Mouse (Mus musculus): Measurements from ENCODE around the gene Dusp15. TPM values are rescaled to one million over a fixed set of nuclear protein-coding genes. Genes with fewer than 3 reads are reported as not detected.

Dusp15 gene
- 10 to 100 TPM; 16.2 to 18.2 TPM for total RNA-seq (2021)
- long read RNA-seq, experiment 1, partial matches to known transcripts = 0 of 7 reads
- long read RNA-seq, experiment 1, other reads (novel, unspliced or antisense) = 1 of 7 reads
- long read RNA-seq, experiment 2, partial matches to known transcripts = 0 of 4 reads
- long read RNA-seq, experiment 2, other reads (novel, unspliced or antisense) = 1 of 4 reads

DNA sequence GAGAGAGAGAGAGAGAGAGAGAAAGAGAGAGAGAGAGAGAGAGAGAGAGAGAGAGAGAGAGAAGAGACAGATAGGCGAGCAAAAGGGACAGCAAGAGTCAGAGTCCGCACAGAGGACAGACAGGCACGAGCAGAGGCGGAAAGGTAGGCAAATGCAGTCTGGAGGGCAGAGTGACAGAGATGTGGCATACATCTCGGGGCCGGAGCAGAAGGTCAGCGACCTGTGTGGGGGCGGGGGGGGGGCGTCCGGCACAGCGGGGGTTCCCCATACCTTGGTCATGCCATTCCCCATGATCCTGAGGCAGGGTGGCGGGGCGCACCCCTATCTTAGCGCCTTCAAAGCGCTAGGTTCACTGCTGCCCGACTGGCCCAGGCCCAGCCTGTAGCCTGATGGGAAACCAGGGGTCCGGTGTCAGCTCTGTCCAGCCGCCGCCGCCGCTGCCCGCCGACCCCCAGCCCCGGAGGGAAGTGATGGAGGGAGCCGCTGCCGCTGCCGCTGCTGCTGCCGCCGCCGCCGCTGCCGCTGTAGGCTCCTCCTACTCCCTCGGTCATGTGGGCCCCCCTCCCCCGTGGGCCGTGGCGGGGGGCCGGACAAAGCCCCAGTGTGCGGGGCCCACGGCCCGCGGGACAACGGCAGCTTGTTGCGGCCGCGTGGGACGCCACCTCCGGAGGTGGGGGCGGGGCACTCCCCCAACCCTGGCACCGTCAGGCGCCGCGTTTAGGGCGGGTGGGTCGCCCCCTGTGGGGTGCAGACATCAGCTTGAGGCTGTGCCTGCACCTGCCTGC lies at the start of gene Dusp15:
Dusp15 (minus strand) TSS at position 634 of the 785 bp plus-strand sequence.
- DNase-seq (ENCODE audit: low spot score in 2 of 2) = peak; percentile 60 to 64

DNA sequence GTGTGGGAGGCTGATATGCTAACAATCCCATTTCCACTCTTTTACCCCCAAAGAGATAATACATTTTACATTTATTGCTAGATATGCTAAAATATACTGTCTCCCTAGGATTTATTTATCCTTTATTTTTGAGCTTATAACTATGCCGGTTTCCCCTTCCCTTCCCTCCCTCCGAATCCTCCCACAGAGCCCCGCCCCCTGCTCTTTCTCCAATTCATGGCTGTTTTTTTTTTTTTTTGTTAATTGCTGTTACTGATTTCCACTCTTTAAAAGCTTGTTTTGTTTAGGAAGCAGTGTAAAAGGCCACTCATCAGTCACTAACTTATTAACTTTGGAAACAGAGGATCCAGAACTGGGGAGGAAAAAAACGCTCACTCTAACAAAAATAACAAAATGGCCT lies 45.5 kb upstream of the Dusp15 start:
- no peak for DNase-seq (ENCODE audit: low spot score in 2 of 2)

DNA sequence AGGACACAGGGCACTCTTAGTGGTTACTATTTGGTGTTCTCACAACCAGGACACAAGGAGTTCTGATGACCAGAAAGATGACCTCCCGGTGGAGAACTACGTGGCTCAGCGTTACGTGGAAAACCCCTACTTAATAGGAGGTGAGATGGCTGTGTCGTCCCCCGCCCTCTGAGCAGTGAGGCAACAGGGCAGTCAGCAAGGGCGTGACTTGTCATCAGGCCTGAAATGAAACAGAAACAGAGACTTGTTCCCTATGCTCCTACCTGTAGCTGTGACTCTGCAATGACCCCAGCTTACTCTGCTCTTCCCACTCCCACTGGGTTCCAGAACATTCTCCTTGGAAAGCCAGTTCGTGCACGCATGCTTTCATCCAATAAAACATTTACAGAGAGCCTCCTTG lies 40.0 kb upstream of the Dusp15 start:
- no peak for DNase-seq (ENCODE audit: low spot score in 2 of 2)

DNA sequence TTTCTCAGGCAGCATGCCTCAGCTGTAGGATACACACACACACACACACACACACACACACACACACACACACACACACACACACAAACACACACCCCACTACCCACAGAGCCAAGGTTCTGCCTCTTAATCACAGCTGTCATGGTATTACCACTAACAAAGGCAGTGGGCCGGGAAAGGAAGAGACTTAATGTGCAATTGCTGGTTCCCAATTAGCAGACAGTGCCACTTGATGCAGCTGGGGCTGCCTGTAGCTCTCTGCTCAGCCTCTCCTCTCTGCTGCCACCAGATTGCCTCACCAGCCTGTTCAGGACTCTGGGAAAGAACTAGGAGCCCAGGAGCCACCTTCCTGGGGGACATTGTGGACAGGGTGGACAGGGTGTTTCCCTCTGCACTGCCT lies 34.1 kb upstream of the Dusp15 start:
- no peak for DNase-seq (ENCODE audit: low spot score in 2 of 2)

DNA sequence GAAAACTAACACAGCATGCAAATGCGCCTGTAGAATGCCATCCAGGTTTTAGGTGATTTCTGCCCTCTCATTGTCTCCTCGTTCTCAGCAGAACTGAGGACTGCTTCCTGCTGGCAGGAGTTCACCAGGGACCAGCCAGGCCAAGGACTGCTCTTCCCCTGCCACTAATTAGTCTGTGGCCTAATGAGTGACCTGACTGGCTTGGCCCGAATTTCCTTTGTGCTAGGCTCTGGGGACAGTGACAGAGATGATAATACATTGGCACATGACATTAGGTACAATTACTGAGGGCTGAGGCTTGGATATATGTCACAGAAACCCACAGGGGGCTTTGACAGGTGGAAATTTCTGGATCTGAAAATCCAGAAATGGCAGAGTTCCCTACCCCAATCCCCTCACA lies 25.5 kb upstream of the Dusp15 start:
- no peak for DNase-seq (ENCODE audit: low spot score in 2 of 2)

DNA sequence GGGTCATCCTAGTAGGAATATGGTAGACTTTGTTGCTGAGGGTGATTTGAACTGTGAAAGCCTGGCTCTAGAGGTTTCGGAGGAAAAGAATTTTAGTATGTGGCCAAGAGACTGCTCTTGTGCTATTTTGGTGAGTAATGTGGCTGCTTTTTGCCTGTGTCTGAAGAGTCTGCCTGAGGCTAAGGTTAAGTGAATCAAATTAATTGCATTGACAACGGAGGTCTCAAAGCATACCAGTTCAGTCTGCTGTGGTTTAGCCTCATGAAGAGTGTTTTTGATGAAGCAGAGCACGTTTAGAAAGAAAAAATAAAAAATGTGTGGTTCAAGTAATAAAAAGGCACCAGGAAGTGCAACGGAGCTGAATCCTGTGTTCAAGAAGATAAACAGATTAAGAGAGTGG lies 14.1 kb upstream of the Dusp15 start:
- no peak for DNase-seq (ENCODE audit: low spot score in 2 of 2)

DNA sequence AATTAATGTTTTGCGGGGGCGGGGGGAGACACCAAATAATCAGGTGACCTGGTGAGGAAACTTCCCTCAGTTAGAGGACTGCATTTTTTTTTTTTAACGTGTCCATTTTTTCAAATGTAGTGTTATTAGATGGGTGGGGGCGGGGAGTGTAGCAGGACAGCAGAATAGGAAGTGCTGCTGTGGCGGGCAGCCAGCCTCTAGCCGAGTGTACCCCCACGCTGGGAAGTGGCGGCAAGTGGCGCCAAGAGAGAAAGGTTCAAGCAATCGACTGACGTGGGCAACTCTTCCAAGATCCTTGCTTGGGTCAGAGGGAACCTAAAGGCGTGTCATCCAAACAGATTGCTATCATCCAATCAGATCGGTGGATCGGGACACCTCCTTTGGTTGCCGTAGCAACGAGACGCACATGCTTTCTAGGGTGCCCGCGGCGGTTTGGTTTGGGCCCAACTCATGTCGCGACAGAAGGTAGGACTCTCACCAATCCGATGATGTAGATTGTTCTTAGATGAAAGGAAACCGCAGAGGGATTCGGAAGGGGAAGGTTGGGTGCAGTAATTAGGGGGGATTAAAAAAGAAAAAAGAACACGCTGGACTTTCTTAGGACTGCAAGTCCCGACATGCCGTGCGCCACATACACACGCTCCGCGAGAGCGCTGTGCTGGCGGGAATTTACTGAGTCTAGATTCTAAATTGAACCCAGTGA lies 10.7 kb upstream of the Dusp15 start, which contains the start of gene Ttll9:
Ttll9 (plus strand) TSS at position 395 of the 703 bp plus-strand sequence.
- peak; percentile 77 to 88 for DNase-seq (ENCODE audit: low spot score in 2 of 2)

DNA sequence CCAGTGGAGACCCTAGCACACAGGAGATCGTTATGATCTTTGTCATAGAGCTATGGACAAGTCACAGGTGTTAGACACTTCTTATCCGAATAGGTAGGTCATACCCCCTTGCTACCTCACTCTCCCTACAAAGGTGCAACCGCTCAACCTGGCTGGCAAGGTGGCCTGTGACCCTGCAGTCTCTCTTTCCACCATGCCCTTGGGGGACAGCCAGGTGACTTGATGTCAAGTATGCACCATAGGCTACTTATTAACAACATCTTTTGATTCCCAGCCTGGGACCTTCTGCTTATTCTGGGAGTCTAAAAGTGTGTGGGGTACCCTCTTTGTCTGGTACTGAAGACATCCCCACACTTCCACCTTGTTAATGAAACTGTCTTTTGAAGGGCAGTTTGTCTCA lies 6.6 kb upstream of the Dusp15 start:
- DNase-seq (ENCODE audit: low spot score in 2 of 2) = no peak

DNA sequence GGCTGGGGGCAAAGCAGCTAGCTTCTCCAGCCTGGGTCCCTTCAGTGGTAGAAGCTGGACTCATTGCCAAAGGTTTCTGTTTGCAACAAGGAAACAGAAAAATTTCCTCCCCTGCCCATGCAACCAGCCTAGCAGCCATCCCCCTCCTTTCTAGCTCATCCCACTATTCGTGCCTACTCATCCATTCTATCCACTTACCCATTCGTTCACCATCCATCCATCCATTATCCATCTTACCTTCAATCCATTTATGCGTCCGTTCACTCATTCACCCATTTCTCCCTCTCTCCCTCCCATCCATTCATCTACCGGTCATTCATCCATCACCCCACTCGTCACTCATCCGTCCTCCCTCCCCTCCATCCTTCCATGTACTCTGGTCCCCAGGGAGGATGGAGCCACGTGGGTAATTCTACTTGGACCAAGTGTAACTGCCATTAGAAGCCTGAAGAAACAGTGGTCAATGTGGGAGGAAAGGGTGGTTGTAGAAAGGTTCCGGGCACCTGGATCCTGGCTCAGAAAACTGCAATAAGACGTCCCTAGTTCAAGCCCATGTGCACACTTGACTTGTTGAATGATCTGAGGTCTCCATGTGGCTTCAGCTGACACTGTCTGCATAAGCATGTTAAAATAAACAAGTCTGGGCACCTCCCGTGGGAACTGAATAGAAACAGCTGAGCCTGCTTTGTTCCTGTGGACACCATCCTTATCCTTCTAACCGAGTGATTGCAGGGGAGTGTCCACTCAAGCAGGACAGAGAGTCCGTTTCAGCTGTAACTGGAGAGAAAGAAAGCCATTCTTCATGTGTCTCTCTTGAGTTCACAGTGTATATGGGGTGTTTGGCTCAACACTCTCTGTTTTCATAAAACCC lies 587 bp upstream of the Dusp15 start:
- DNase-seq (ENCODE audit: low spot score in 2 of 2) = no peak

DNA sequence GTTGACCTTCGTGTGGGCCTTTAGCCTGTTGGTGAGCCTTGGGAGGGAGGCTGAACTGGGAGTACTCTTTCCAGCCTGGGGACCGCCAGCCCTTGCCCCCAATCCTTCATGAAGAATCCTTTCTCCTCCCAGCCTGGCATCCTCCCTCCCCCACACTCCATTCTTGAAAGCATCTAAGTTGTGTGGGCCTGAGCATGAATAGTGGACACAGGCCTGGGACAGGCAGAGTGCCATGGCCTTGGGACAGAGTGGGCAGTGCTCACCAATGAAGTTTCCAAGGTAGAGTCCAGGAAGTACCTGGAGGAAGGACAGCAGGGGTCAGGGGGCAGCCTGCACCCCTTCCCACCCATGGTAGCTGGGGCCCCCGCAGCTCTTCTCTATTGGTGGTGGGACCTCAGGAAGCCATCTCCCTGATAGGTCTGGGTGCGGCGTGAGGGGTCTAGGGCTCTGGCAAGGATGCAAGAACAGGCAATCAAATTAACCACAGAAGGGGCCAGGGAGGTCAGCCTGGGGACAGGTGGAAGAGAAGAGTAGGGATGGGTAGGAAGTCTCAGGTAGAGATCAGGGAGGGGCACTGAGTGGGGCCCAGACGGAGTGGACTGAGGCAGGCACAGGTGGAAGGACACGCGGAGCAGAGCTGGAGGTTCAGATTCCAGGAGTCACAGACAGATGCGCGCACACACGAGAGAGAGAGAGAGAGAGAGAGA lies 987 bp downstream of the Dusp15 start:
- no peak for DNase-seq (ENCODE audit: low spot score in 2 of 2)

DNA sequence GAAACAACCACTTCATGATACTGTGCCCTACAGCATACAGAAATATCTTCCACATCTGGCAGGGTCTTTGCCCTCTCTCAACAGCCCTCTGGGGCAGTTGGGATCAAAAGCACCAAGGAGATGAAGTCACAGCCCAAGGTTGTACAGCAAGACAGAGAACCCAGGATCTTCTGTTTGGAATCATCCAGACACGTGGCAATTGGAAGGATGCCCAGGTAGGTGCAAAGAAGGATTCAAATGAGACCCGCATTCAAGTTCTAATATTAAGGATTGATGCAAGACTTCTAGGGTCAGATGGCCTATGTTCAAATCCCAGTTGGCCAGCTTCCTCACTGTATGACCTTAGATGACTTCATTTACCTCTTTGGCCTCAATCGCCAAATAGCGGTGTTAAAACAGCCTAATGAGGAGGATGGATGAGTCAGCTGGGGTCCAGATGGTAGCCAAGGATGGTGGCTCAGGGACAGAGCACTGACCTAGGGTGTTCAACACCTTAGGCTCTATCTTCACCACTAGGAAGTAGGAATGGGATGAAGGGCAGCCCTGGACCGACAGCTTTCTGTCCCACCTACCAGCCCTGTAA lies 3.0 kb downstream of the Dusp15 start:
- no peak for DNase-seq (ENCODE audit: low spot score in 2 of 2)

DNA sequence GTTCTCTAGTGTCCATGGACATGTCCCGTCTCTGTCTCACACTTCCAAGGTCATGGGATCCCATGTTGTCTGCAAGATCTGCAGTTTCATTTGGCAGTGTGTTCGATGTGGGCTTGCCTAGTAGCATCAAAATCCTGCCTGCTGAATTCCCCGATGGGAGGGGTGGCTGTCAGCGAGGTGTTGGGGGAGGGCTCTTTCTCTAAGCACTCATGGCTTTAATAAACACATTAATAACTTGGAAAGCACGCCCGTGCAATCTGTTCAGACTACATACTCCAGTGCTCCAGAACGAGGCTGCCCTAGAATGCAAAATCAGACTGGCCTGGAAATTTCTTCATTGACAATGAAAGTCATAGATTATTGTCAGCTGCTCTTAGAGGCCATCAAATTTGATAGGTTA lies 4.4 kb downstream of the Dusp15 start:
- DNase-seq (ENCODE audit: low spot score in 2 of 2) = no peak

DNA sequence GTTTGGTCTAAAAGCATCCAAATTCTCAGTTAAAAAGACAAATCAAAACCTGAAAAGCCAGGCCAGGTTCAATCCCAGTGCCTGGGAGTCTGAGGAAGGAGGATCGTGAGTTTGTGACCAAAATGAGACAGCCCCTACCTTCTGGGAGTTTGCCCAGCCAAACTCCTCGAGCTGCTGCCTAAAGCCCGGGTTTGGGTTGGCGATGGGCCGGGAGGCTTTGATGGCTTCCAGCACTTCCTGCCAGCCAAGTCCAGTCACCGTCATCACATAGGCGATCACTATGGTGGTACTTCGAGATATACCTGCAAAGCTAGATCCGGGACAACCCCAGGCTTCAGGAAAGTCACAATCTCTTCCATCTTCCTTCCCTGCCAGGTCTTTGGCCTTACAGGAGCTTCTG lies 7.5 kb downstream of the Dusp15 start:
- DNase-seq (ENCODE audit: low spot score in 2 of 2) = no peak

DNA sequence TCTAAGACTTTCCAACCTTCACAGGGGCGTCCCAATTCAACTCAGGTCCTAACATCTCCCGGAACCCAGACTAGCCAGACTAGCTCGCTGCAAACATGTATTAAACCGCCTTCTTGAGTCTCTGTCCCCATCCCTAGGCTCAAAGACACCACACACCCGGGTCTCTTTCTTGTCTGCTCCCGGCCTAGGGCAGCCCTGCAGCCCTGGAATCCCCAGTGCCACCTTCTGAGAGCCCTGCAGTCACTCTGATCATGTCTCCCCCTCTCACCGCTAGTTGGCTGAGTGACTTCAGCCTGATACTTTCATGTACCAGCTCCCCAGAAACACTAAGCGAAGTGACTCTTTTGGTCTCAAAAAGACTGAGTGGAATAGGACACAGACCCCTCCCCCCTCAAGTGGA lies 7.9 kb downstream of the Dusp15 start:
- no peak for DNase-seq (ENCODE audit: low spot score in 2 of 2)

DNA sequence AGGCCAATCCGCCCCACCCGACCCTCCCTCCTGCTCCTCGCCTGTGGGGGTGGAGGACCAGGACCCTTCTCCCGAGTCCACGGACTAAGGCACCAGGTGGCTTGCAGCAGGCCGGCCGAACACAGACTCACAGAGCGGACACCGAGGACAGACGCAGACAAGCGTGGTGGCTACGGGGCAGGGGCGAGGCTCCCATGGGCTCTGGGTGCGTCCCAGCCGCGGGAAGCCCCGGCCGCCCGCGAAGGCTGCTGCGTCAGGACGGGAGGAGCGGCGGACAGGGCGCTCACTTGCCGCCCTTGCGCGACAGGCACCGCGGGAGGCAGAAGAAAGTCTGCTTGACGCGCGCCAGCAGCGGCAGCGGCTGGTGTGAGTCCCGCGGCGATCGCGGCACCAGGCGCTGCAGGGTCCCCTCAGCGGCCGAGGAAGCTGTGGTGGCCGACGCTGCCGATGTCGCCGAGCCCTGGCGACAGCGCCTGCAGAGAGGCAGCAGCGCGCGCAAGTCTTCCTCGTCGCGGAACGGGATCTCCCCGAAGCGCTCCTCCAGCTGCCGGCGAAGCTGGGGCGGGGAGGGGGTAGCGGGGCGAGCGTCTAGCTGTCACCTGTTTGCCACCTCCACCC lies 8.5 kb downstream of the Dusp15 start:
- DNase-seq (ENCODE audit: low spot score in 2 of 2) = no peak

DNA sequence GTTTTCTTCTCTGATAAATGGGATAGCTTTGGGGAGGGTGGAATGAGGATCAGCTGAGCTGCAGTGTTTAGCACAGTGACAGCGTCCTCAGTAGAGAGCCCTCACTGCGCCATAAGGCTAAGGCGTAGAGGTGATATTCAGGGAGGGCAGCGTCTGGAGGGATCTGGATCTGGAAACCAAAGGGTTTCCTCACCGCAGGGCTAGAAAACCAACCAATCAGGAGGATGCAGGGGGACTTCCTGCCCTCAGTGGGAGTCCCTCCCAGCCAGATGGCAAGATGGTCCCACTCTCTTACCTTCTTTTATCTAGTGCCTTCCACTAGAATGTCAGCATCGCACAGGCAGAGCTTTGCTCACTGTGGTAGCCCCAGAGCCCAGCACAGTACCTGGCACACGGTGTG lies 9.7 kb downstream of the Dusp15 start:
- DNase-seq (ENCODE audit: low spot score in 2 of 2) = no peak

DNA sequence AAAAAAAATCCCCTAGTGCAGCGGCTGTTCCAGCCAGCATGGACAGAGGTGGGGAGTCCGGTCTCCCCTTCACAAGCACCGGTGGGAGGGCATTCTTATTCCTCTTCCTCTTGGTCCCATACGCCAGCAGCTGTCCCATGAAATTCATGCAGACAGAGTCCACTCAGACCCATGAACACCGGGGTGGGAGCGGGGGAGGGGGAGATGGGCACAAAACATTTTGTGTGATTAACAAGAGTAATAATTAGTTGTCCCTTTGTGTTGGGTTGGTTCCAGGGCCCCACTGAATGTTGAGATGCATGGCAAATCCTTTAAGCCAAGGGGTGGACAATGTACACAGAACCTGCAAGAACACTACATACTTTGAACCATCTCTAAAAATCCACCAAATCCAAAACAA lies 10.4 kb downstream of the Dusp15 start:
- no peak for DNase-seq (ENCODE audit: low spot score in 2 of 2)

DNA sequence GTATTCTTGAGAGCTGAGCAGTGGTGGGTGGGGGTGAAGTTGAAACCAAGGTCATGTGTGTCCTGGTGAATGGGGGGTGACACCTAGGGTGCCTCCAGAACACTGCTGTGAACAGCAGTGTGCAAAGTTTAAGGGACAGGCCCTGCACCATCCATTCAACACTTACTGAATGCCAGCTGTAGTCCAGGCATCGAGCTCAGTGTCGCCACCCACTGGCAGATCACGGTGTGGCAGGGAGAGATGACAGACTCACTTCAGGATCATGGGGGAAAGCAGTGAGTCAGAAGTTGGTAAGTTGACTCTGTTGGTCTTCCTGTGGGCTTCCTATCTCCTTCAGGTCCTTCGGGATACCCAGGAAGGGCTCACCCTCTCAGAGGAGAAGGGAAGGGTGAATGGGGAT lies 11.7 kb downstream of the Dusp15 start:
- peak in 1 of 2 experiments; percentile 68 for DNase-seq (ENCODE audit: low spot score in 2 of 2)

DNA sequence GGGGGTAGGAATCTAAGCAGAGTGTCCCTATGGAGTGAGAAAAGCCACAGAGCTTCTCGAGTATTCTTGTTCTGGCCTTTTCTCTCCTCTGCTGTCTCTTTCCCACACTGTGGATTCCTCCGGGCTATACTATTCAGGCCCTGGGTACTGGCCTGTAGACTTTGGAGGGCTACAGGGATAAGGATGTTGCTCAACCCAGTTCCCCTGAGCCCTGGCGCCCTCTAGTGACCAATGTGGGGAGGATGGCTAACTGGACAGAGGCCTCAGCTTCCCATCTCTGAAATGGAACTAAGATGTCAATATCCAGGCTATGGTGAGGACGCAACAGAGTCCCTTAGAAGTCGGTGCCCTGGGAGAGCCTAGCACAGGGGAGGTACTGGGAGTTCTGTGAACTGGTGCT lies 17.9 kb downstream of the Dusp15 start:
- DNase-seq (ENCODE audit: low spot score in 2 of 2) = peak; percentile 56 to 62

DNA sequence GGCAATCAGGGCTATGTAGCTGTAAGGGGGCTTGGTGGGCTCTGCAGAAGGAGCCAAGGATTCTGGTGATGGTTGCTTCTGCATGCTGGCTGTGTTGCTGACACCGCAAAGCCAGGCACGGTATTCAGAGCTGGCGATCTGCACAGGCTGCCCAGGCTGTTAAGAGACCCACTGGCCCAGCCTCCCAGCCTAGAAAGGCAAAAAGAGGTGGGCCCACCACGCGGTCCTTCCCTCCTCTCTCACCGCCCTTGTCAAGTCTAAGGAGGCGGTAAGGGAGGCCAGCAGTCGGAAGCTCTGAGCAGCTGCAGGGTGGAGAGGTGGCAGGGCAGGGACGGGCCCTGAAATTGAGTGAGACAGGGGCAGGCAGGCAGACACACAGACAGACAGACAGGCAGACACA lies 18.4 kb downstream of the Dusp15 start, which contains the start of gene Foxs1:
Foxs1 (minus strand) TSS at position 161 of the 400 bp plus-strand sequence.
- DNase-seq (ENCODE audit: low spot score in 2 of 2) = no peak

Data from left cerebral cortex, adult 18-20 months (tissue).